Mouse (Mus musculus) heart, embryonic 14.5 days (tissue): ENCODE results near the gene Npr1. TPM values are rescaled to one million over a fixed set of nuclear protein-coding genes. Genes with fewer than 3 reads are reported as not detected.

Source experiments
- ATAC-seq: fragments of 200-750 bp; cut with Nextera tagmentation; 2 replicates; pipeline ENCODE4 v1.8.0; 2017; ENCODE audit warnings: low read depth, moderate TSS enrichment; ENCODE audit not compliant: insufficient number of reproducible peaks, insufficient read depth, low FRiP score
- H3K27ac ChIP-seq, 2 experiments: fragments of 200-500 bp in 1 of 2; fragments of 300-500 bp in 1 of 2; sonication (generic) in 1 of 2; replicated peaks in 1 of 2; 2 replicates each; pipeline ENCODE4 v1.5.1; 2012 to 2014; ENCODE audit warnings: low read depth in 2 of 2, low read length in 2 of 2, control low read depth in 1 of 2, mild to moderate bottlenecking in 1 of 2, mixed read lengths in 1 of 2; ENCODE audit not compliant: control insufficient read depth in 1 of 2, insufficient read depth in 1 of 2
- H3K27me3 ChIP-seq: fragments of 300-500 bp; sonication (generic); 2 replicates; pipeline ENCODE4 v1.6.1; 2014; ENCODE audit warnings: mild to moderate bottlenecking, low read length, control low read depth; ENCODE audit not compliant: control insufficient read depth, insufficient read depth
- H3K36me3 ChIP-seq: fragments of 300-500 bp; sonication (generic); 2 replicates; pipeline ENCODE4 v1.6.1; 2014; ENCODE audit warnings: mild to moderate bottlenecking, control low read depth, low read length, mixed read lengths; ENCODE audit not compliant: control insufficient read depth, insufficient read depth
- H3K4me1 ChIP-seq, 2 experiments: fragments of 200-500 bp in 1 of 2; fragments of 300-500 bp in 1 of 2; sonication (generic) in 1 of 2; 2 replicates each; pipeline ENCODE4 v1.6.1; 2012 to 2014; ENCODE audit warnings: low read length in 2 of 2, control low read depth in 1 of 2, mixed read lengths in 1 of 2; ENCODE audit not compliant: control insufficient read depth in 2 of 2, insufficient read depth in 2 of 2
- H3K4me2 ChIP-seq: fragments of 300-500 bp; sonication (generic); 2 replicates; pipeline ENCODE4 v1.6.1; 2014; ENCODE audit warnings: mild to moderate bottlenecking, low read length
- H3K4me3 ChIP-seq, 2 experiments: fragments of 200-500 bp in 1 of 2; fragments of 300-500 bp in 1 of 2; sonication (generic) in 1 of 2; 2 replicates each; pipeline ENCODE4 v1.5.1; 2012 to 2014; ENCODE audit warnings: low read length in 2 of 2, mild to moderate bottlenecking in 2 of 2, control low read depth in 1 of 2, low read depth in 1 of 2, moderate library complexity in 1 of 2; ENCODE audit not compliant: control insufficient read depth in 1 of 2, insufficient read depth in 1 of 2
- H3K9ac ChIP-seq: fragments of 300-500 bp; sonication (generic); 2 replicates; pipeline ENCODE4 v1.6.1; 2014; ENCODE audit warnings: mild to moderate bottlenecking, low read length
- H3K9me3 ChIP-seq: fragments of 300-500 bp; sonication (generic); 2 replicates; pipeline ENCODE4 v1.6.1; 2016; ENCODE audit warnings: low read length, control low read depth; ENCODE audit not compliant: control insufficient read depth
- WGBS: fragments of 180-500 bp; shearing (Covaris S2); extraction: QIAGEN DNeasy Blood & Tissue Kit; methylation state at CpG from one replicate; pipeline ENCODE4 v1.1.7; 2014; 5-methylcytosine and 5-hydroxymethylcytosine counted together
- polyA plus RNA-seq: library from polyadenylated mRNA; unstranded; fragments of >200 nt; fragmentation: Nextera tagmentation; extraction: Ambion mirVana; gene quantifications from 2 replicates; pipeline ENCODE4 v1.2.1, GENCODE M21; 2014

Npr1 gene
- polyA plus RNA-seq, 1 experiment from 2014 or later, result 11.8 TPM

DNA sequence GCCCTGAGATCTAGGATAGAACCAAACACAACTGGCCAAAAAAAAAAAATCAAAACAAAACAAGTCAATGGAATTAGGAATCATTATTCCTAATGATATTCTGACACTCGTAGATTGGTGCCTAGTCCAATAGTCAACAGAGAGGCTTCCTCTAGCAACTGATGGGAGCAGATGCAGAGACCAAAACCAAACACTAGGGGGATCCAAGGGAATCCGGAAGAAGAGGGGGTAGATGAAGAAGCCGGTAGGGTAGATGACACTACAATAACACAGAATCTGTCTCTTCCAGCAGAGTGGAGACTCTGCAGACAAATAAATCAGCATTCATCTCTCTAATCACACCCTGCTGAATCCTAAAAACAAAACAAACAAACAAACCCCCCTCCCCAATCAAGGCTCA lies 6.5 kb upstream of the Npr1 start:
- Histone ChIP-seq H3K27me3 (no peaks in the 10 kb centered on the region), H3K27ac (no peak overlapping the region), H3K4me1 (peaks cover 0 to 6% of the 10 kb centered on the region in 2 experiments; a peak in 2 of 4 replicates), H3K4me2 (no peak overlapping the region), H3K36me3 (peaks cover under 1% of the 10 kb centered on the region; the same call in 1 of the 2 replicates), H3K4me3 (no peak overlapping the region), H3K9me3 (no peaks in the 10 kb centered on the region), H3K9ac (no peak overlapping the region)
- WGBS, result 34% methylated on average over 3 of the region's 3 CpGs
- no peak for ATAC-seq

GRCm38 (mm10) chr3:90467618-90468300 lies 2.1 kb upstream of the Npr1 start:
- no peak for ATAC-seq
- H3K4me3 ChIP-seq, result no peak overlapping the region
- no peaks in the 10 kb centered on the region for H3K36me3 ChIP-seq
- peaks cover 20% of the 10 kb centered on the region for H3K27me3 ChIP-seq
- H3K4me2 ChIP-seq, result no peak overlapping the region
- peaks cover 2 to 10% of the 10 kb centered on the region in 2 experiments; a peak in 2 of 4 replicates for H3K4me1 ChIP-seq
- no peaks in the 10 kb centered on the region for H3K9me3 ChIP-seq
- H3K9ac ChIP-seq, result no peak overlapping the region
- no peak overlapping the region for H3K27ac ChIP-seq
- 89% methylated on average over 10 of the region's 10 CpGs for WGBS

GRCm38 (mm10) chr3:90466311-90466766 lies 673 bp upstream of the Npr1 start:
- under 1% methylated on average over 15 of the region's 15 CpGs for WGBS
- Histone ChIP-seq H3K4me3 (peak overlapping the region; percentile 45 to 58), H3K4me2 (peak overlapping the region; percentile 93), H3K4me1 (peaks cover 4 to 11% of the 10 kb centered on the region in 2 experiments; a peak in 2 of 4 replicates), H3K36me3 (no peaks in the 10 kb centered on the region), H3K27me3 (peaks cover 20% of the 10 kb centered on the region), H3K9me3 (no peaks in the 10 kb centered on the region), H3K27ac (no peak overlapping the region), H3K9ac (peak overlapping the region; percentile 73)
- ATAC-seq, result no peak

DNA sequence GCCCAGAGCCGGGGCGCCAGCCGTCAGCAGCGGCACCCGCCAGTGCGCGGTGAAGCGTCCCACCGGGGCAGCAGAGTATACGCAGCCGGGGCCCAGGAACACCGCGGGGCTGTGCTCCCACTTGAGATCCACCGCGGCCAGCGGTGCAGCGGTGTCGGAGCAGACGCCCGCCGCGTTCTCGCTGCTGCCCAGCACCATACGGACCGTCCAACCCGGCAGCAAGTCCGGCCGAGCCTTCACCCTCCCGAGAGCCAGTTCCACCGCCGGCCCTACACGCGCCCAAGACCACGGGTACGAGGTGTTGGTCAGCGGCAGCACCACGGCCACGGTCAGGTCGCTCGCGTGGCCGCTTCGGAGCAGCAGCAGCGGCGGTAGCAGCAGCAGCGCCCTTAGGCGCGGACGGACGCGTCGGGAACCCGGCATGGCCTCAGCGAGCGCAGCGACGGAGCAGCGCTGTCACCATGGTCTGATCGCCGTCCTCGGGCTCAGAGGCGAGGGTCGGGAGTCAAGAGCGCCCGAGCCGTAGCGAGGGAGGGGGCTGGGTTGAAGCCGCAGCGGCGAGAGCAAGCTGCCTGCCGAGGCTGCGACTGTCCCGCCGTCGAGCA lies 483 bp downstream of the Npr1 start:
- Histone ChIP-seq H3K4me1 (peaks cover 4 to 11% of the 10 kb centered on the region in 2 experiments; a peak in 2 of 4 replicates), H3K27ac (0 out of 4 replicates have a peak overlapping the region, but pooled peaks of 1 of the 2 experiments have one; percentile 9), H3K9ac (peak overlapping the region; percentile 73), H3K4me2 (peak overlapping the region; percentile 93), H3K9me3 (no peaks in the 10 kb centered on the region), H3K4me3 (peak overlapping the region; percentile 58 to 60), H3K27me3 (peaks cover 20% of the 10 kb centered on the region), H3K36me3 (no peaks in the 10 kb centered on the region)
- under 1% methylated on average over 69 of the region's 75 CpGs for WGBS
- peak; percentile 32; the same call in 1 of the 2 replicates for ATAC-seq

DNA sequence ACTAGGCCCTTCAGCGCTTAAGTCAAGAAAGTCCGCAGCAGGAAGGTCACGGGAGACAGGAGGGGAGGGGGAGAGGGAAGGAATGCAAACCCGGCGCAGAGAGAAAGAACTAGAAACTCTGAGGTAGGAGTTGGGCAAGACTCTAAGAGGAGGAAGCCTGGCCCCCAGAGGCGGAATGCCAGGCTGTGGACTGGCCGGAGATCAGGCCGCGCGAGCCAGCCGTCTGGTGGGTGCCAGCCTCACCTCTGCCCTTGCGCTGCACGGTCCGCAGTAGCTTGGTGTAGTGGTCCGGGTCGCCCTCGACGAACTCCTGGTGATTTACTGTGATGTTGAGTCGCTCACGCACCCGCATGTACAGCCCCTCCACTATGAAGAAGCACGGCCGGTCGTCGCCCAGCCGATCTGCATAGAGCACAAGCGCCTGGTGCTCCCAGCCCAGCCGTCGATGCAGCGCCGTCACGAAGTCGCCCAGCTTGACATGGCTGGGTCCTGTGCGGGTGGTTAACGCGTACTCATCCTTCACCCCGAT lies 1.1 kb downstream of the Npr1 start:
- 0 out of 4 replicates have a peak overlapping the region, but pooled peaks of 1 of the 2 experiments have one; percentile 19 for H3K27ac ChIP-seq
- peaks cover 4 to 11% of the 10 kb centered on the region in 2 experiments; a peak in 2 of 4 replicates for H3K4me1 ChIP-seq
- WGBS, result 14% methylated on average over 37 of the region's 37 CpGs
- peaks cover 20% of the 10 kb centered on the region for H3K27me3 ChIP-seq
- H3K4me3 ChIP-seq, result peak overlapping the region; percentile 58 to 60
- H3K9ac ChIP-seq, result peak overlapping the region; percentile 73
- no peaks in the 10 kb centered on the region for H3K36me3 ChIP-seq
- H3K9me3 ChIP-seq, result no peaks in the 10 kb centered on the region
- peak overlapping the region; percentile 93 for H3K4me2 ChIP-seq
- no peak for ATAC-seq

GRCm38 (mm10) chr3:90462579-90462978 lies 3.1 kb downstream of the Npr1 start:
- H3K9ac ChIP-seq, result no peak overlapping the region
- H3K36me3 ChIP-seq, result peaks cover 3% of the 10 kb centered on the region; the same call in 1 of the 2 replicates
- H3K4me2 ChIP-seq, result peak overlapping the region; percentile 93
- ATAC-seq, result no peak
- H3K27me3 ChIP-seq, result peaks cover 20% of the 10 kb centered on the region
- 0 out of 4 replicates have a peak overlapping the region, but pooled peaks of 1 of the 2 experiments have one; percentile 2 for H3K4me3 ChIP-seq
- no peak overlapping the region for H3K27ac ChIP-seq
- no peaks in the 10 kb centered on the region for H3K9me3 ChIP-seq
- 12% methylated on average over 7 of the region's 7 CpGs for WGBS
- H3K4me1 ChIP-seq, result peaks cover 4 to 11% of the 10 kb centered on the region in 2 experiments; a peak in 2 of 4 replicates

DNA sequence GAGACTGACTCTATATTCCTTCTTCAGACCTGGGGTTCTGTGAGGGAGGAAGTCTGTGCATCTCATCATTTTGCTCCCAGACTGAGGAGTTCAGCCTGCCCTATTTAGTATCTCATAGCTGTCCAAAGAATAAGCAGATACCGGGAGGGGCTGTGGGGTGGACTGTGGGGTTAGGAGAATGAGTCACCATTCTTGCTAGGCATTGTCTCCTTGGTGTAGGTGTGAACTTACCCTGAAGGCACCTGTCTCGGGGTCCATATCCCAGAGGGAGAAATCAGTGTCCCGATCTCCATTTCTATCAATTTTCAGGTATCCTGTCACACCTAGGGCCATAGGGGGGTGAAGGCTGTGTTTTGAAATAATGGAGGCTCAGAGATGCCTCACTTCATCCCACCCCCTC lies 3.7 kb downstream of the Npr1 start:
- no peaks in the 10 kb centered on the region for H3K9me3 ChIP-seq
- peaks cover 6% of the 10 kb centered on the region; the same call in 1 of the 2 replicates for H3K36me3 ChIP-seq
- peaks cover 20% of the 10 kb centered on the region for H3K27me3 ChIP-seq
- WGBS, result 86% methylated on average over 3 of the region's 3 CpGs
- H3K4me3 ChIP-seq, result no peak overlapping the region
- no peak overlapping the region for H3K27ac ChIP-seq
- H3K9ac ChIP-seq, result no peak overlapping the region
- no peak overlapping the region for H3K4me2 ChIP-seq
- ATAC-seq, result no peak
- H3K4me1 ChIP-seq, result peaks cover 4 to 11% of the 10 kb centered on the region in 2 experiments; a peak in 2 of 4 replicates
